Mouse (Mus musculus) heart, embryonic 10.5 days (tissue): ENCODE results near the gene Cox5a. TPM values are rescaled to one million over a fixed set of nuclear protein-coding genes. Genes with fewer than 3 reads are reported as not detected.

Experiments
- DNase-seq: peaks from one replicate; pipeline ENCODE4 v3.0.0-alpha.2; 2017; ENCODE audit warnings: low spot score
- H3K27ac ChIP-seq: fragments of 300-500 bp; sonication (generic); 2 replicates; pipeline ENCODE4 v1.5.1; 2016; ENCODE audit warnings: mild to moderate bottlenecking
- H3K27me3 ChIP-seq: fragments of 300-500 bp; sonication (generic); 2 replicates; pipeline ENCODE4 v1.6.1; 2016; ENCODE audit warnings: mild to moderate bottlenecking; ENCODE audit not compliant: poor library complexity, insufficient read depth, severe bottlenecking
- H3K36me3 ChIP-seq: fragments of 300-500 bp; sonication (generic); 2 replicates; pipeline ENCODE4 v1.6.1; 2016; ENCODE audit warnings: mild to moderate bottlenecking, moderate library complexity
- H3K4me1 ChIP-seq: fragments of 300-500 bp; sonication (generic); 2 replicates; pipeline ENCODE4 v1.6.1; 2016; ENCODE audit warnings: mild to moderate bottlenecking
- H3K4me3 ChIP-seq: fragments of 300-500 bp; sonication (generic); 2 replicates; pipeline ENCODE4 v1.5.1; 2016; ENCODE audit warnings: mild to moderate bottlenecking, moderate library complexity
- H3K9me3 ChIP-seq: fragments of 300-500 bp; sonication (generic); 2 replicates; pipeline ENCODE4 v1.6.1; 2016; ENCODE audit warnings: mild to moderate bottlenecking, moderate library complexity
- WGBS: fragments of 180-500 bp; shearing (Covaris S2); methylation state at CpG from one replicate; pipeline ENCODE4 v1.1.7; 2016; 5-methylcytosine and 5-hydroxymethylcytosine counted together
- polyA plus RNA-seq: library from polyadenylated mRNA; unstranded; fragments of >200 nt; fragmentation: Nextera tagmentation; extraction: Ambion mirVana; gene quantifications from 2 replicates; pipeline ENCODE4 v1.2.1, GENCODE M21; 2016

Cox5a gene
- polyA plus RNA-seq, 1 experiment from 2014 or later: 911 TPM

GRCm38 (mm10) chr9:57504891-57505290 lies 16.2 kb upstream of the Cox5a start:
- H3K27ac ChIP-seq: peak overlapping the region; percentile 85
- peak overlapping the region; percentile 64 for H3K4me3 ChIP-seq
- H3K36me3 ChIP-seq: no peaks in the 10 kb centered on the region
- no peak for DNase-seq
- WGBS: 39% methylated on average over 10 of the region's 10 CpGs
- peaks cover 53% of the 10 kb centered on the region for H3K4me1 ChIP-seq
- peaks cover 66% of the 10 kb centered on the region for H3K27me3 ChIP-seq
- H3K9me3 ChIP-seq: no peaks in the 10 kb centered on the region

DNA sequence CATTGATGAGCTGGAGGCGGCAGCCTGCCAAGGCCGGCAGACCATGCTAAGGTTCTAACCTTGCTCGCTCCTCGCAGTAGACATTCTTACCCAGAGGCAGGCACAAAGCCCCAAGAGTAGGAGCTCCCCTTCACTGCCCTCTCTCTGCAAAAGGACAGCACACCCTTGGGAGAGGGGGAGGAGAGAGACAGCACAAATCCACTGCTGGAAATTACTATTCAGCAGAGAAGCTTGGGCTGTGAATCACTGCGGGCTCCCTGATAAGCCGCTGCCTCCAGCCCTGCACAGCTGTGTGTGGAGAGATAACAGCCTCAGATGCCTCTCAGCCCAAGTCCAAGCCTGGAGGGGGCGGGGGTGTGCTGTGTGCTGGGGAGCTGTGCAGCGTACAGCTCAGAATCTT lies 15.4 kb upstream of the Cox5a start:
- WGBS: 3% methylated on average over 8 of the region's 8 CpGs
- Histone ChIP-seq H3K9me3 (no peaks in the 10 kb centered on the region), H3K4me3 (peak overlapping the region; percentile 64), H3K36me3 (no peaks in the 10 kb centered on the region), H3K4me1 (peaks cover 53% of the 10 kb centered on the region), H3K27ac (peak overlapping the region; percentile 85), H3K27me3 (peaks cover 57% of the 10 kb centered on the region)
- peak; percentile 97 for DNase-seq

- Histone ChIP-seq H3K4me1 (peaks cover 9% of the 10 kb centered on the region), H3K36me3 (no peaks in the 10 kb centered on the region), H3K4me3 (no peak overlapping the region), H3K27me3 (peaks cover 9% of the 10 kb centered on the region), H3K27ac (no peak overlapping the region), H3K9me3 (no peaks in the 10 kb centered on the region)
- WGBS: 75% methylated on average over 2 of the region's 2 CpGs
- DNase-seq: no peak
These were observed 10.5 kb upstream of the Cox5a start for GRCm38 (mm10) chr9:57510577-57510976.

DNA sequence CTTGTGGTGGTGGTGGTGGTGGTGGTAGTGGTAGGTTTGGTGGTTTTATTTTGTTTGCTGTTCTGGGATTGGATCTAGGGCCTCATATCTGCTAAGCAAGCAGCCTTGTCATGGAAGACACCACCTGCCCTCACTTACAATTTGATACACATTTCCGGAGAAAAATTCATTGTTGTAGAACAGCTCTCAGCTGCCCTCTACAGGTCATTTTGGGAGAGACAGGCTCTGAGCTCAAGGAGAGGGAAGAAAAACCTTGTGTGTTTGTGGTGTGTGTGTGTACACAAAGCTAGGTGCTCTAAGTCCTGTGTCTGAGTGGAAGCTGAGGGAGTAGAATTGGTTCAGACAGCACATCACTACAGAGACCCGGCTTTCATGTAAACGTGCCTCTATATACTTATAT lies 4.0 kb upstream of the Cox5a start:
- 6% methylated on average over 3 of the region's 3 CpGs for WGBS
- no peaks in the 10 kb centered on the region for H3K27me3 ChIP-seq
- 0 out of 2 replicates have a peak, but pooled peaks cover 3% of the 10 kb centered on the region for H3K4me1 ChIP-seq
- no peak for DNase-seq
- no peak overlapping the region for H3K27ac ChIP-seq
- no peaks in the 10 kb centered on the region for H3K9me3 ChIP-seq
- H3K36me3 ChIP-seq: no peaks in the 10 kb centered on the region
- H3K4me3 ChIP-seq: no peak overlapping the region

DNA sequence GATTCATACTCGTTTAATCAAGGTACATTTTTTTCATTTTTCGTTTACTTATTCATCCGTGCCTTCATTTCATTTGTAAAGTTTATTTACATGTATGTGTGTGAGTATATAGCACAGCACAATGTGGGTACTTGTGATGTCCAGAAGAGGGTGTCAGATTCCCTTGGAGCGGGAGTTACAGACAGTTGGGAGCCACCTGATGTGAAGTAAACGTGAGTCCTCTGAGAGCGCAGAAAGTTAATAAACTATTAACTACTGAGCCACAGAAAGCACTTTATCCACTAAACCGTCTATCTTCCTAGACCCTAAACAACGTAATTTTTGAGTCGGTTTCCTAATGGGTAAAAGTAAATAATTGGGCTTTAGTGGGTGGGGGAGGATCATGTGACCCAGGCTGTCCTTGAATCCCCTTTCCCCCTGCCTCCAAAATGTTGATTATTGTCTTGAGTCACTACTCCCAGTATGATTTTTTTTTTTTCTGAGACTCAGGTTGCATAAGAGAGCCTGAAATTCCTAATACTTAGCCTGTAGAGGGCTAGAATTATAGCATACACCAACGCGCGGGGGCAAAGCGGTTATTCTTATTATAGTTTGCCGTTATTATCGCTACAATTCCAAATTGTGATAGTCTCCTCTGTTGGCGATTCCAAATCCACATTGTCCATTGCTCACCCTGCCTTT lies 559 bp upstream of the Cox5a start:
- peak overlapping the region; percentile 93 for H3K27ac ChIP-seq
- 25% methylated on average over 16 of the region's 16 CpGs for WGBS

GRCm38 (mm10) chr9:57522114-57522860 lies 1.2 kb downstream of the Cox5a start:
- Histone ChIP-seq H3K27me3 (no peaks in the 10 kb centered on the region), H3K27ac (peak overlapping the region; percentile 93), H3K4me1 (peaks cover 15% of the 10 kb centered on the region), H3K9me3 (no peaks in the 10 kb centered on the region), H3K36me3 (peaks cover 3% of the 10 kb centered on the region; the same call in 1 of the 2 replicates), H3K4me3 (peak overlapping the region; percentile 76)
- no peak for DNase-seq
- 32% methylated on average over 7 of the region's 7 CpGs for WGBS

More for the DNA sequence above, 559 bp upstream of the Cox5a start:
- Histone ChIP-seq H3K36me3 (no peaks in the 10 kb centered on the region), H3K27me3 (no peaks in the 10 kb centered on the region), H3K9me3 (no peaks in the 10 kb centered on the region), H3K4me3 (peak overlapping the region; percentile 76), H3K4me1 (peaks cover 19% of the 10 kb centered on the region)
- no peak for DNase-seq

DNA sequence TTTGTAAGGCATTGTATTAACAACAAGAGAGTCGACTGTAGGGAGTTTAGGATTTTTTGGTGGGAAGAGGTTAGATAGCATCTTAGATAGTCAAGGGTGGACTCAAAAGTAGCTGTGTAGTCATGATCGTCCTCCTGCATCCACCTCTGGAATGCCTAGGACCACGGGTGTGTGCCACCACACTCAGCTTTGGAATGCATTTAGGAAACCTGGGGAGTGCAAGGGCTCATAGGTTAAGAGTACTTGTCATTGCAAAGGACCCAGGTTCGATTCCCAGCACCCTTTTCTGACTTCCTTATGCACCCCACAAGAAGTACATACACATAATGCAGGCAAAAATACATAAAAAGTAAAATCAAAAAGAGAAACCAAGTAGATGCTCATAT lies 1.8 kb downstream of the Cox5a start:
- Histone ChIP-seq H3K27me3 (no peaks in the 10 kb centered on the region), H3K9me3 (no peaks in the 10 kb centered on the region), H3K27ac (peak overlapping the region; percentile 93; the same call in 1 of the 2 replicates), H3K4me1 (peaks cover 15% of the 10 kb centered on the region), H3K36me3 (peaks cover 3% of the 10 kb centered on the region; the same call in 1 of the 2 replicates), H3K4me3 (peak overlapping the region; percentile 76)
- DNase-seq: no peak
- 68% methylated on average over 4 of the region's 4 CpGs for WGBS

- no peak for DNase-seq
- no peaks in the 10 kb centered on the region for H3K9me3 ChIP-seq
- H3K4me1 ChIP-seq: peaks cover 15% of the 10 kb centered on the region
- 0 out of 2 replicates have a peak overlapping the region, but pooled peaks have one; percentile 8 for H3K4me3 ChIP-seq
- 83% methylated on average over 1 of the region's 1 CpGs for WGBS
- no peaks in the 10 kb centered on the region for H3K27me3 ChIP-seq
- no peak overlapping the region for H3K27ac ChIP-seq
- peaks cover 8% of the 10 kb centered on the region for H3K36me3 ChIP-seq
These were observed 2.7 kb downstream of the Cox5a start for GRCm38 (mm10) chr9:57523754-57524153.

DNA sequence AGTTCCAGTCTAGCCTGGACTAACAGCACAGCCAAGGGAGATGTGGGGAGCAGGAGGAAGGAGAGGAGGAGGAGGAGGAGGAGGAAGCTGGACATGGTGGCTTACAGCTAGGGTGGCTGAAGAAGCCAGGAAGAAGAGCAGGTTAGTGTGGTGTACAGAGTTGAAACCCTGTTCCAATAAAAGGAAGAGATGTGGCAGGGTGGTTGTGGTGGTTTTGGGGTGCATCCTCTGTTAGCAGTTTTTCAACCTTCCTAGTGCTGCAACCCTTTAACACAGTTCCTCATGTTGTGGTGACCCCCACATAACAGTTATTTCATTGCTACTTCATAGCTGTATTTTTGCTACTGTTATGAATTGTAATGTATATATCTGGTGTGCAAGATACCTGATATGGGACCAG lies 3.4 kb downstream of the Cox5a start:
- Histone ChIP-seq H3K4me3 (0 out of 2 replicates have a peak overlapping the region, but pooled peaks have one; percentile 8), H3K27me3 (no peaks in the 10 kb centered on the region), H3K36me3 (peaks cover 14% of the 10 kb centered on the region), H3K4me1 (peaks cover 15% of the 10 kb centered on the region), H3K9me3 (no peaks in the 10 kb centered on the region), H3K27ac (no peak overlapping the region)
- no peak for DNase-seq

DNA sequence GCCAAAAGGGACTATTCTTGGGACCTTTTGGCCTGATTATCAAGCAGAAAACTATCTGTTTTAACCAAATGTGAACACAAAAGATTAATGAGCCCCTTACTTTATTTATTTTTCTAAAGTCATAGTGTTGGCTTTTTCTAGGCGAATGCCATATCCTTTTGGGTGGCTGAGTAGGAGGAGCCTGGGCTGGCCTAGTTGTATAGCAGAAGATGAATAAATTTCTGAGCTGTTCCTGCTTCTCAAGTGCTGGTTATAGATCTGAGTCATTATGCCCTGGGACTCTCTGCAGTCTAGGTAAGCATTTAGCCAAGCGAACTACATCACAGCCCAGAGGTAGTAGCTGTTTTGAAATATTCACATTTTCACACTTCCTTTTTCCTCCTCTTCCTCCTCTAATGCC lies 4.4 kb downstream of the Cox5a start:
- DNase-seq: peak; percentile 17
- WGBS: 89% methylated on average over 2 of the region's 2 CpGs
- Histone ChIP-seq H3K9me3 (no peaks in the 10 kb centered on the region), H3K4me1 (peaks cover 15% of the 10 kb centered on the region), H3K36me3 (peaks cover 23% of the 10 kb centered on the region), H3K27me3 (no peaks in the 10 kb centered on the region), H3K27ac (no peak overlapping the region), H3K4me3 (no peak overlapping the region)

GRCm38 (mm10) chr9:57526435-57526834 lies 5.4 kb downstream of the Cox5a start:
- no peaks in the 10 kb centered on the region for H3K27me3 ChIP-seq
- no peaks in the 10 kb centered on the region for H3K9me3 ChIP-seq
- H3K27ac ChIP-seq: no peak overlapping the region
- H3K36me3 ChIP-seq: peaks cover 31% of the 10 kb centered on the region
- DNase-seq: peak; percentile 56
- H3K4me3 ChIP-seq: no peak overlapping the region
- peaks cover 15% of the 10 kb centered on the region for H3K4me1 ChIP-seq

DNA sequence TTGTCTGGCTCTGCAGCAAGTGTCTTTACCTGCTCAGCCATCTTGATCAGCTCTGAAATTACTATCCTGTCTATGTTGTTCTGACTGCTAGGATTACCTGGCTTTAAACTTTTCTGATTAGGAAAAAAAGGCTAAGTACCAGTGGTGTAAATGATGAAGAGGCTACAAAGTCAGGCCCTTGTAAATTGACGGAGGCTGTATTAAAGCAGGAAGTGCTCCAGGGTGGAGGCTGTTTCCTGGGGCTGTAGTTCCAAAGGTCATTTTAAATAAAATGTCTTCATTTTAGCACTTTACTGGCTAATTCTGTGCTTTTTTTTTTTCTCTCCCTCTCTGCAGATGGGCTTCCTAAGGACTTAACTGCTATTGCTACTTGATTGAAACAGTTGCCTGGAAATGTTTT lies 10.9 kb downstream of the Cox5a start:
- Histone ChIP-seq H3K27me3 (no peaks in the 10 kb centered on the region), H3K4me1 (no peaks in the 10 kb centered on the region), H3K4me3 (no peak overlapping the region), H3K27ac (no peak overlapping the region), H3K9me3 (no peaks in the 10 kb centered on the region), H3K36me3 (peaks cover 61% of the 10 kb centered on the region)
- 79% methylated on average over 1 of the region's 1 CpGs for WGBS
- no peak for DNase-seq

GRCm38 (mm10) chr9:57536362-57536761 lies 15.3 kb downstream of the Cox5a start:
- Histone ChIP-seq H3K9me3 (no peaks in the 10 kb centered on the region), H3K27ac (no peak overlapping the region), H3K4me1 (peaks cover 13% of the 10 kb centered on the region), H3K27me3 (no peaks in the 10 kb centered on the region), H3K36me3 (peaks cover 61% of the 10 kb centered on the region), H3K4me3 (no peak overlapping the region)
- DNase-seq: no peak
- 88% methylated on average over 5 of the region's 5 CpGs for WGBS
